Mouse (Mus musculus) midbrain, embryonic 11.5 days (tissue): Measurements from ENCODE around the gene 1700001K19Rik. TPM values are rescaled to one million over a fixed set of nuclear protein-coding genes. Genes with fewer than 3 reads are reported as not detected.
"Not testable (repeated sequence)": the region's sequence is repeated elsewhere in the genome, so short reads cannot be mapped to it uniquely, and the experiment has no call there.

ENCODE experiments used
- ATAC-seq: fragments of 200-750 bp; cut with Nextera tagmentation; 2 replicates; pipeline ENCODE4 v1.8.0; 2017; ENCODE audit warnings: moderate TSS enrichment, moderate library complexity; ENCODE audit not compliant: low FRiP score
- DNase-seq: peaks from one replicate; pipeline ENCODE4 v3.0.0; 2015; ENCODE audit warnings: low spot score; ENCODE audit errors: missing footprints
- H3K27ac ChIP-seq: fragments of 300-500 bp; sonication (generic); 2 replicates; pipeline ENCODE4 v1.5.1; 2014; ENCODE audit warnings: low read depth, low read length
- H3K27me3 ChIP-seq: fragments of 300-500 bp; sonication (generic); 2 replicates; pipeline ENCODE4 v1.6.1; 2014; ENCODE audit warnings: mild to moderate bottlenecking, low read length, moderate library complexity, mixed read lengths; ENCODE audit not compliant: control insufficient read depth, insufficient read depth
- H3K36me3 ChIP-seq: fragments of 300-500 bp; sonication (generic); 2 replicates; pipeline ENCODE4 v1.6.1; 2014; ENCODE audit warnings: mild to moderate bottlenecking, low read length, moderate library complexity, mixed read lengths; ENCODE audit not compliant: control insufficient read depth, insufficient read depth
- H3K4me1 ChIP-seq: fragments of 300-500 bp; sonication (generic); 2 replicates; pipeline ENCODE4 v1.6.1; 2014; ENCODE audit warnings: low read length; ENCODE audit not compliant: control insufficient read depth, insufficient read depth
- H3K4me2 ChIP-seq: fragments of 300-500 bp; sonication (generic); 2 replicates; pipeline ENCODE4 v1.6.1; 2014; ENCODE audit warnings: mild to moderate bottlenecking, moderate library complexity
- H3K4me3 ChIP-seq: fragments of 300-500 bp; sonication (generic); 2 replicates; pipeline ENCODE4 v1.5.1; 2014; ENCODE audit warnings: low read depth, low read length
- H3K9ac ChIP-seq: fragments of 300-500 bp; sonication (generic); 2 replicates; pipeline ENCODE4 v1.6.1; 2014; ENCODE audit warnings: low read length
- H3K9me3 ChIP-seq: fragments of 300-500 bp; sonication (generic); 2 replicates; pipeline ENCODE4 v1.6.1; 2016; ENCODE audit warnings: low read length; ENCODE audit not compliant: control insufficient read depth
- WGBS: fragments of 180-500 bp; shearing (Covaris S2); extraction: QIAGEN DNeasy Blood & Tissue Kit; methylation state at CpG from one replicate; pipeline ENCODE4 v1.1.7; 2014; 5-methylcytosine and 5-hydroxymethylcytosine counted together
- polyA plus RNA-seq: library from polyadenylated mRNA; unstranded; fragments of >200 nt; fragmentation: Nextera tagmentation; extraction: Ambion mirVana; gene quantifications from 2 replicates; pipeline ENCODE4 v1.2.1, GENCODE M21; 2014

The 1700001K19Rik gene
- polyA plus RNA-seq, 1 experiment from 2014 or later = 0.14 TPM

DNA sequence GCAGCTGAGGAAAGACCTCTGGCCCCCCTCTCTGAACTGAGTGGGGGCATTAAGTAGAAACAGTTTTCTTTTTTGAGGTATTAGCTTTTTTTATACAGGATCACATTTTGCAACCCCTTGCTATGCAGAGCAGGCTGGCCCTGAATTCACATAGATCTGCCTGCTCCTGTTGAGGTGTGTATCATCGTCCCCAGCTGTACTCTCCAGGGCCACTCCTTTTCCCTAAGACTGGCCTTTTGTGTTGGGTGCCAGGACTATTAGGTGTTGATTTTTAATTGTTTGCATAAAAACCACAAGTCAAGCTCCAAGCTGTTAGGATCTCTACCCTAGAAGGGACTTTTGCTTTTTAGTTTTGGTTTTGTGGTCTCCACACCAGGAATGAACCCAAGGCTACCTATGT lies 15.7 kb upstream of the 1700001K19Rik start:
- Histone ChIP-seq H3K4me3 (no peak overlapping the region), H3K4me1 (peaks cover 9% of the 10 kb centered on the region), H3K4me2 (no peak overlapping the region), H3K9ac (no peak overlapping the region), H3K27me3 (no peaks in the 10 kb centered on the region), H3K27ac (no peak overlapping the region), H3K9me3 (no peaks in the 10 kb centered on the region), H3K36me3 (0 out of 2 replicates have a peak, but pooled peaks cover 4% of the 10 kb centered on the region)
- peak; percentile 14 for DNase-seq
- no peak for ATAC-seq
- WGBS = 83% methylated on average over 1 of the region's 1 CpGs

DNA sequence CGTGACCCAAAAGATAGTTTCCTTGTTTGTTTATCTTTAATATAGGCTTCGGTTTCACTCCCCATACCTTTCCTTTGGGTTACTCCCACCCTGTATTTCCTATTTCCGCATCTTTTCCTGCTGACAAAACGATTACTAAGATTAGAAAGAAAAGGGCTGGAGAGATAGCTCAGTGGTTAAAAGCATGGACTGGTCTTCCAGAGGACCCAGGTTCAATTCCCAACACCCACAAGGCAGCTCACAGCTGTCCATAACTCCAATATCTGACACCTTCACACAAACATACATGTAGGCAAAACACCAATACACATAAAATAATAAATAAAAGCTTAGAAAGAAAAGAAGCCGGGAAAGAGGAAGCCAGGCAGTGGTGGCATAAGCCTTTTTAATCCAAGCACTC lies 15.0 kb upstream of the 1700001K19Rik start:
- peak; percentile 44 for DNase-seq
- no peak overlapping the region for H3K9ac ChIP-seq
- H3K9me3 ChIP-seq = no peaks in the 10 kb centered on the region
- H3K4me3 ChIP-seq = no peak overlapping the region
- no peak for ATAC-seq
- peaks cover 7% of the 10 kb centered on the region; the same call in 1 of the 2 replicates for H3K36me3 ChIP-seq
- no peaks in the 10 kb centered on the region for H3K27me3 ChIP-seq
- peaks cover 9% of the 10 kb centered on the region for H3K4me1 ChIP-seq
- WGBS = 66% methylated on average over 5 of the region's 5 CpGs
- no peak overlapping the region for H3K27ac ChIP-seq
- H3K4me2 ChIP-seq = no peak overlapping the region; the same call in 1 of the 2 replicates

DNA sequence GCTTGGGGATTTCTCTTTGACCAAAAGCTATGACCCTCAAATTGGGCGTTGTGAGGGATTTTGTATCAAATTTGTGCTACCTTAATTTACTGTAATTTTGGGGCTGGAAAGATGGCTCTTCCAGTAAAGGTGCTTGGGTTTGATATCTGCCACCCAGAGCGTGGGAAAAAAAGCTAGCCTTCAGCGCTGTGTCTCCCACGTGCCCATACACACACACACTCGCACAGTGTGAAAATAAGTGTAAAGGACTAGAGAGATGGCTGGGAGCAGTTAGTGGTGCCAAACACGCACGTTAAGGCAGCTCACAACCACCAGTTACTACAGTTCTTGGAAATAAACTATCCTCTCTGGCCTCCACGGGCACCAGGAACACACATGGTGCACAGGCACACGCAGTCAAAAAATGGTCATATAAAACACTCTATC lies 14.6 kb upstream of the 1700001K19Rik start:
- Histone ChIP-seq H3K9ac (peak overlapping the region; percentile 76), H3K27ac (peak overlapping the region; percentile 52; the same call in 1 of the 2 replicates), H3K4me2 (peak overlapping the region; percentile 66), H3K9me3 (no peaks in the 10 kb centered on the region), H3K4me1 (peaks cover 9% of the 10 kb centered on the region), H3K27me3 (no peaks in the 10 kb centered on the region), H3K4me3 (peak overlapping the region; percentile 99), H3K36me3 (peaks cover 7% of the 10 kb centered on the region; the same call in 1 of the 2 replicates)
- ATAC-seq (no peak), DNase-seq (no peak)
- WGBS = 48% methylated on average over 9 of the region's 9 CpGs

DNA sequence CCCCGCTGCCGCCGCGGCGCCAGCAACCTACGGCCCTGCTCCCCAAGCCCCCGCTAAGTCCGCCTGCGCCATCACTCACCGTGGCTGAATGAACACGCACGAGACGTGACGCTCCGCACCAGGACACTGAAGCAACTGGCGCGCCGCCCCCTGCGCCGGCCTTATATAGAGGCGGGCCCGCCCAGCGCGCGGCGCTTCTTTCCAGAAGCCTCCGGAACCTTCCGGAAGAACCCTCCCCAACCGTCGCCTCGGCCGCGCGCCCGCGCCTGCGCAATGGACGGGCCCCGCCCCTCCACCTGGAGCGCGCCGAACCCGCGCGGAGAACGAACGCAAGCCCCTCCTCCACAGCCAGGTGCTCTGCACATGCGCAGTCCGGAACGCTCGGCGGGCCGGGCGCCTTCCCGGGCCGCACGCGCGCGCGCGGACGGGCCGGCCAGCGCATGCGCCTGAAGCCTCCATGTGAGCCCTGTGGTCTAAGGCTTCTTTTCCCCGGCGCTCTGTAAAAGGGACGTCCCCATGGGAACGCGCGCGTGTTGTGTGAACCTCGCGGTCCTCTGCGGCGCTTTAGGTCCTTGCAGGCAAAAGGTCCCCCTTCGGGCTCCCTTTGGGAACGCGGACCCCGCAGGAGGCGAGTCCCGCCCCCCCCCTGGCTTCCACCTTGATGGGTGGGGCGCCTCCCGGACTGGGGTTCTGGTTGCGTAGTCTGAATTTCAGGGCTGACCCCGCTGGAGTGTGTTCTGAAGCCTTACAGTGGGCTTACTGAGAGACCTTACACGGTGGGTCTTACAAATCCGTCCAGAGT lies 14.0 kb upstream of the 1700001K19Rik start:
- ATAC-seq = peak; percentile 94

DNA sequence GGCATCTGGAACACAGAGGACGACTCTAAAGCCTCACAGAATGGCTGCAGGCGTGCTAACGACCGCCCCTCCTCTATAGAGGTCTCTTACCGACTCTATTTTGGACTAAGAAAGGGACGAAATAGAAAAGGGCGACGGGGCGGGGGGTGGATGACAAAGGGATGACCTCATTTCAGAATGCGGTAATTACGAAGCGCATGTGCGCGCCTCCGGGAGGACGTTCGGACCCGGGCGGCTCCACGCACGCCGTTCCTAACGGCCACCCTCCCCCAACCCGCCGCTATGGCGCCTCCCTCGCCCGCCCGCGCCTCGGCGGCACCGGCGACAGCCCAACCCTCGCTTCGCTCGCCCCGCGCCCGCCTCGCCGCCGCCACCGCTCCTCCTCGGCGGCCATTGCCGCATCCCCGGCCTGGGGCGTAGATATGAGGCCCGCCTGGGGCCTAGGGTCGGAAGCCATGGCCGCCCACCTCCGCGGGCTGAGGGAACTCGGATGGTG lies 13.3 kb upstream of the 1700001K19Rik start:
- Histone ChIP-seq H3K4me1 (peaks cover 9% of the 10 kb centered on the region), H3K36me3 (peaks cover 13% of the 10 kb centered on the region; the same call in 1 of the 2 replicates), H3K9ac (peak overlapping the region; percentile 99), H3K4me3 (peak overlapping the region; percentile 99), H3K4me2 (peak overlapping the region; percentile 62), H3K27me3 (no peaks in the 10 kb centered on the region), H3K9me3 (no peaks in the 10 kb centered on the region), H3K27ac (peak overlapping the region; percentile 90)
- ATAC-seq = peak; percentile 49
- under 1% methylated on average over 53 of the region's 55 CpGs for WGBS
- peak; percentile 95 for DNase-seq

More for the DNA sequence above, 14.0 kb upstream of the 1700001K19Rik start:
- DNase-seq = peak; percentile 100
- Histone ChIP-seq H3K4me1 (peaks cover 9% of the 10 kb centered on the region), H3K36me3 (peaks cover 12% of the 10 kb centered on the region; the same call in 1 of the 2 replicates), H3K9me3 (no peaks in the 10 kb centered on the region), H3K27ac (peak overlapping the region; percentile 90), H3K4me2 (peak overlapping the region; percentile 66), H3K27me3 (no peaks in the 10 kb centered on the region), H3K4me3 (peak overlapping the region; percentile 99), H3K9ac (peak overlapping the region; percentile 99)
- WGBS = under 1% methylated on average over 88 of the region's 89 CpGs

DNA sequence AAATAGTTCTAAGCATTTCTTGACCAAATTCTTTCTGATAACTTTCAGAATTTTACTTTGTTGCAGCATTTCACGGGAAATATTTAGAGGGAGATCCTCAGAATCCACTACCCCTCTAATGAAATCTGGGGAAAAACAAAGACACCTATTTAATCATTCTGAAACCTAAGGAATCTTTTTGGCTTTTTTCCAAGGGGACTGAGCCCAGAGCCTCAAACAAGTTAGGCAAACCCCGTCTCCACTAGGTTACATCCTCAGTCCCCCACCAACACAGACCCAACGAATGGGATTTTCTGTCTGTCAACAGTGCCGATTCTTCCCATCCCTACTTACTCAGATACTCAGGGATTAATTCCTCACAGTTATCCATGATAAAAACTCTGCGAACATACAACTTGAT lies 11.0 kb upstream of the 1700001K19Rik start:
- H3K27me3 ChIP-seq, H3K9ac ChIP-seq, H3K4me3 ChIP-seq, H3K4me2 ChIP-seq, H3K27ac ChIP-seq, H3K9me3 ChIP-seq, H3K4me1 ChIP-seq, ATAC-seq: not testable (repeated sequence)
- DNase-seq = peak; percentile 86
- 77% methylated on average over 5 of the region's 5 CpGs for WGBS
- peaks cover 27% of the 10 kb centered on the region for H3K36me3 ChIP-seq

DNA sequence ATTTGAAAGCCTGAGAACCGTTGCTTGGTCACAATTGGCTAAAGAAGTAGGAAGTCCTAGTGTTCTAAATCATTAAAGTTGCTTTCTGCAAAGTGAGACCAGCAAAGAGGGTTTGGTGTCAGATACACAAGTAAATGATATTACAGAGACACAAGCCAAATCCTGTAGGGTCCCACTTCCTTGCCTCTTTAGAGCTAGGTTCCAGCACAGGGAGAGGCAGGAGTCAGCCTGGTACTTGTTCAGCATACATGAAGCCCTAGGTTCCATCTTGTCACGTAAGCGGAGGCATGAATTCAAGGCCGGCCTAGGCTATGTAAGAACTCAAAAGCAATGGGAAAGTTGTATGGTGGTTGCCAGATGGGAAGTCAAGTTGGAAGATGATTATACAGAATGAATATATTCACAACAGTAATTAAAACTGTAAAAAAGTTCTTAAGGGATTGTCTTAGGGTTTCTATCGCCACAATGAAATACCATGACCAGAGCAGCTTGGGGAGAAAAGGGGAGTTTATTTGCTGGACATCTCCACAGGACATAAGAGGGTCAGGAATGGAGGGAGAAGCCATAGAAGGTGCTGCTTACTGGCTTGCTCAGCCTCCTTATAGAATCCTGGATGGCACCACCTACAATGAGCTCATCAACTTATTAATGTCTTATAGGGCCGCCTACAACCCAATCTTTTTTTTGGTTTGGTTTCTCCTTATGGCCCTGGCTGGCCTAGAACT lies 7.7 kb upstream of the 1700001K19Rik start:
- Histone ChIP-seq H3K9ac (no peak overlapping the region), H3K9me3 (no peaks in the 10 kb centered on the region), H3K4me1 (peaks cover 7% of the 10 kb centered on the region), H3K4me3 (no peak overlapping the region), H3K27ac (no peak overlapping the region), H3K4me2 (no peak overlapping the region), H3K27me3 (no peaks in the 10 kb centered on the region), H3K36me3 (peaks cover 28% of the 10 kb centered on the region)
- DNase-seq (no peak), ATAC-seq (no peak)
- WGBS = 87% methylated on average over 6 of the region's 6 CpGs

DNA sequence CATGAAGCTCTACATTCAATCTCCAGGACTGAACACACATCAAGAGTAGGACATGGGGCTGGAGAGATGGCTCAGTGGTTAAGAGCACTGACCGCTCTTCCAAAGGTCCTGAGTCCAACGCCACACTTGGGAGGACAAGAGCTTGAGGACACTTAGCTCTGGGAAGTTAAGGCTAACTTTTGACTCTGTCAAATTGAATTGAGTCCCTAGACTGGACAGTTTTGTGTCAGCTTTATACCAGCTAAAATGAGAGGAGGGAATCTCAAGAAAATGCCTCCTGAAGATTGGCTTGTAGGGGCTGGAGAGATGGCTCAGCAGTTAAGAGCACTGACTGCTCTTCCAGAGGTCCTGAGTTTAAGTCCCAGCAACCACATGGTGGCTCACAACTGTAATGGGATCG lies 6.5 kb upstream of the 1700001K19Rik start:
- H3K27ac ChIP-seq, H3K4me1 ChIP-seq, H3K4me3 ChIP-seq, H3K27me3 ChIP-seq, ATAC-seq, H3K9me3 ChIP-seq, H3K4me2 ChIP-seq, H3K9ac ChIP-seq, DNase-seq: not testable (repeated sequence)
- WGBS = 91% methylated on average over 3 of the region's 3 CpGs
- peaks cover 24% of the 10 kb centered on the region for H3K36me3 ChIP-seq
